Mouse (Mus musculus) liver, adult 2 months (tissue): ENCODE measurements around the gene Comt.

Source experiments
- CTCF ChIP-seq: fragments of 200-500 bp; IDR thresholded peaks from 2 replicates; pipeline ENCODE4 v1.5.1; 2011; ENCODE audit warnings: low read depth, low read length, control low read depth
- POLR2A ChIP-seq: fragments of 200-500 bp; IDR thresholded peaks from 2 replicates; pipeline ENCODE4 v1.6.1; 2011; ENCODE audit warnings: low read length, control low read depth; ENCODE audit not compliant: insufficient read depth; ENCODE audit errors: extremely low read depth

- TF ChIP-seq CTCF (no peak), POLR2A (no peak)
Measured at GRCm38 (mm10) chr16:18447243-18447642, 20.6 kb upstream of the Comt start.
